Mouse (Mus musculus) testis, adult 2 months (tissue): Measurements from ENCODE around the gene Cmip.

Experiments used
- CTCF ChIP-seq: fragments of 200-500 bp; IDR thresholded peaks from 2 replicates; pipeline ENCODE4 v1.5.1; 2012; ENCODE audit warnings: low read depth, mild to moderate bottlenecking, inconsistent platforms, low read length, moderate library complexity; ENCODE audit not compliant: control insufficient read depth, insufficient read depth, insufficient replicate concordance
- POLR2A ChIP-seq: fragments of 200-500 bp; IDR thresholded peaks from 2 replicates; pipeline ENCODE4 v1.6.1; 2012; ENCODE audit warnings: low read depth, mild to moderate bottlenecking, inconsistent platforms, low read length, moderate library complexity; ENCODE audit not compliant: control insufficient read depth

- TF ChIP-seq POLR2A: no peak
- TF ChIP-seq CTCF: no peak
These were observed 215.5 kb downstream of the Cmip start for GRCm38 (mm10) chr8:117472332-117472731.
